Mouse (Mus musculus): ENCODE data around the gene Akr1d1. TPM values are rescaled to one million over a fixed set of nuclear protein-coding genes. Genes with fewer than 3 reads are reported as not detected.
A peak's percentile ranks its signal among the peaks of the same experiment; 100 is the strongest.

Gene Akr1d1
- total RNA-seq, 2 experiments from 2014 or later = not detected

GRCm38 (mm10) chr6:37612603-37613284 lies 82.8 kb downstream of the Akr1d1 start:
- no peak for DNase-seq
- intact Hi-C loops (cut with DNase I) = no loop called here

GRCm38 (mm10) chr6:37615490-37615889 lies 85.5 kb downstream of the Akr1d1 start:
- intact Hi-C loops (cut with DNase I) = no loop called here
- DNase-seq = no peak

GRCm38 (mm10) chr6:37616136-37616535 lies 86.2 kb downstream of the Akr1d1 start:
- DNase-seq = no peak
- intact Hi-C loops (cut with DNase I) = no loop called here

- intact Hi-C loops (cut with DNase I) = loop anchor here (2.0 kb wide), 1 partner anchor 65 kb away; no protein-coding TSS in a partner anchor
- DNase-seq = peak; percentile 32
These were observed 87.5 kb downstream of the Akr1d1 start for GRCm38 (mm10) chr6:37617431-37618011.

Other genes with a start within 250 kb of the Akr1d1 start
- under 1 TPM; 0.13 to 0.15 TPM for gene Dgki, start 230.0 kb upstream of the Akr1d1 start, total RNA-seq (2021)
- 1 to 10 TPM; 8.6 to 9.4 TPM for gene Creb3l2, start 88.0 kb upstream of the Akr1d1 start, total RNA-seq (2021)

All from gastrocnemius, postnatal 36 days (tissue).